Mouse (Mus musculus): ENCODE measurements around the gene Hdac10.

- TF ChIP-seq POLR2A (IDR thresholded peaks at IDR 0.05; ENCODE audit: low read depth, low read length) (no peak), CTCF (IDR thresholded peaks at IDR 0.05; ENCODE audit: extremely low read depth, insufficient read length, insufficient replicate concordance, low read depth, low read length) (no peak)
These were observed 54.4 kb downstream of the Hdac10 start for GRCm38 (mm10) chr15:89073993-89074603.

Data from small intestine, adult 2 months (tissue).